Mouse (Mus musculus) heart, postnatal 0 days (tissue): ENCODE data around the gene Txnl4b. TPM values are rescaled to one million over a fixed set of nuclear protein-coding genes. Genes with fewer than 3 reads are reported as not detected.
A peak's percentile ranks its signal among the peaks of the same experiment; 100 is the strongest.

Experiments used
- ATAC-seq: fragments of 200-750 bp; cut with Nextera tagmentation; 2 replicates; pipeline ENCODE4 v1.8.0; 2017; ENCODE audit warnings: low read depth, moderate number of reproducible peaks, moderate library complexity; ENCODE audit not compliant: insufficient read depth
- DNase-seq: peaks from one replicate; pipeline ENCODE4 v3.0.0-alpha.2; 2016; ENCODE audit warnings: low spot score
- H3K27ac ChIP-seq: fragments of 300-500 bp; sonication (generic); 2 replicates; pipeline ENCODE4 v1.5.1; 2014; ENCODE audit warnings: low read depth, mild to moderate bottlenecking
- H3K27me3 ChIP-seq: fragments of 300-500 bp; sonication (generic); 2 replicates; pipeline ENCODE4 v1.6.1; 2014; ENCODE audit warnings: low read length, mixed read lengths; ENCODE audit not compliant: control insufficient read depth, insufficient read depth
- H3K36me3 ChIP-seq: fragments of 300-500 bp; sonication (generic); replicated peaks from 2 replicates; pipeline ENCODE4 v1.6.1; 2014; ENCODE audit warnings: low read length, mixed read lengths; ENCODE audit not compliant: control insufficient read depth, insufficient read depth
- H3K4me1 ChIP-seq: fragments of 300-500 bp; sonication (generic); 2 replicates; pipeline ENCODE4 v1.6.1; 2014; ENCODE audit warnings: antibody characterized with exemption; ENCODE audit not compliant: control insufficient read depth, insufficient read depth
- H3K4me2 ChIP-seq: fragments of 300-500 bp; sonication (generic); 2 replicates; pipeline ENCODE4 v1.6.1; 2014; ENCODE audit warnings: low read depth, mild to moderate bottlenecking, low read length, moderate library complexity
- H3K4me3 ChIP-seq: fragments of 300-500 bp; sonication (generic); 2 replicates; pipeline ENCODE4 v1.5.1; 2014; ENCODE audit warnings: low read depth, low read length
- H3K9ac ChIP-seq: fragments of 300-500 bp; sonication (generic); replicated peaks from 2 replicates; pipeline ENCODE4 v1.6.1; 2014; ENCODE audit warnings: low read depth, low read length, mixed read lengths
- H3K9me3 ChIP-seq: fragments of 300-500 bp; sonication (generic); replicated peaks from 2 replicates; pipeline ENCODE4 v1.6.1; 2016; ENCODE audit warnings: low read length; ENCODE audit not compliant: control insufficient read depth
- CTCF ChIP-seq: IDR thresholded peaks from 2 replicates; pipeline ENCODE4 v1.5.1; 2016; ENCODE audit warnings: antibody characterized with exemption, control low read depth, low read depth
- EP300 ChIP-seq: IDR thresholded peaks from 2 replicates; pipeline ENCODE4 v1.6.1; 2016; ENCODE audit warnings: antibody characterized with exemption, low read depth
- WGBS: fragments of 180-500 bp; shearing (Covaris S2); extraction: QIAGEN DNeasy Blood & Tissue Kit; methylation state at CpG from one replicate; pipeline ENCODE4 v1.1.7; 2014; 5-methylcytosine and 5-hydroxymethylcytosine counted together
- polyA plus RNA-seq: library from polyadenylated mRNA; unstranded; fragments of >200 nt; fragmentation: Nextera tagmentation; extraction: Ambion mirVana; gene quantifications from 2 replicates; pipeline ENCODE4 v1.2.1, GENCODE M21; 2015
- total RNA-seq: library from RNA; depleted of rRNA; stranded (reverse); fragments of >200 nt; gene quantifications from 2 replicates; pipeline ENCODE4 v1.2.3, GENCODE M21; 2014; ENCODE audit warnings: low replicate concordance; rRNA removed

Gene Txnl4b
- total and polyA plus RNA-seq, 2 experiments from 2014 or later, result 13.2 to 19.0 TPM

DNA sequence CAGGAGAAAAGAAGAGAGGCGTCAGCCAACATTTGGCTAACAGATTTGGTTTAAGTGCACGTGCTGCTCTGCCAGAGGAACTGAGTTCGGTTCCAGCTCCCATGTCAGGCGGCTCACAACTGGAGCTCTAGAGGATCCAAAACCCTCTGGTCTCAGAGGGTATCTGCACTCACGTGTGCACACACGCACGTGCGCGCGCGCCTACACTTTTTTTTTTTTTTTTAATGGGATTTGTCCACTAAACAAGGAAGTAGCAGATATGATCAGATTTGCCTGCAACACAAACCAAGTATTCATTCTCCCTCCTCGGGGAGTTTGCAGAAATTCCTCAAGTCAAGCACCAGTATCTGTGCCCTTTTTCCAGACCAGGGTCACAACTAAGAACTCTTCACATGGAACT is 42.0 kb downstream of the Txnl4b start:
- TF ChIP-seq EP300 (no peak), CTCF (no peak)
- peaks cover 22% of the 10 kb centered on the region for H3K36me3 ChIP-seq
- WGBS, result 12% methylated on average over 12 of the region's 12 CpGs
- peak overlapping the region; percentile 63 for H3K9ac ChIP-seq
- H3K4me3 ChIP-seq, result peak overlapping the region; percentile 69
- H3K4me2 ChIP-seq, result peak overlapping the region; percentile 90
- DNase-seq, result no peak
- H3K27ac ChIP-seq, result peak overlapping the region; percentile 99
- peaks cover 10% of the 10 kb centered on the region; the same call in 1 of the 2 replicates for H3K4me1 ChIP-seq
- H3K27me3 ChIP-seq, result no peaks in the 10 kb centered on the region
- ATAC-seq, result no peak
- H3K9me3 ChIP-seq, result no peaks in the 10 kb centered on the region

DNA sequence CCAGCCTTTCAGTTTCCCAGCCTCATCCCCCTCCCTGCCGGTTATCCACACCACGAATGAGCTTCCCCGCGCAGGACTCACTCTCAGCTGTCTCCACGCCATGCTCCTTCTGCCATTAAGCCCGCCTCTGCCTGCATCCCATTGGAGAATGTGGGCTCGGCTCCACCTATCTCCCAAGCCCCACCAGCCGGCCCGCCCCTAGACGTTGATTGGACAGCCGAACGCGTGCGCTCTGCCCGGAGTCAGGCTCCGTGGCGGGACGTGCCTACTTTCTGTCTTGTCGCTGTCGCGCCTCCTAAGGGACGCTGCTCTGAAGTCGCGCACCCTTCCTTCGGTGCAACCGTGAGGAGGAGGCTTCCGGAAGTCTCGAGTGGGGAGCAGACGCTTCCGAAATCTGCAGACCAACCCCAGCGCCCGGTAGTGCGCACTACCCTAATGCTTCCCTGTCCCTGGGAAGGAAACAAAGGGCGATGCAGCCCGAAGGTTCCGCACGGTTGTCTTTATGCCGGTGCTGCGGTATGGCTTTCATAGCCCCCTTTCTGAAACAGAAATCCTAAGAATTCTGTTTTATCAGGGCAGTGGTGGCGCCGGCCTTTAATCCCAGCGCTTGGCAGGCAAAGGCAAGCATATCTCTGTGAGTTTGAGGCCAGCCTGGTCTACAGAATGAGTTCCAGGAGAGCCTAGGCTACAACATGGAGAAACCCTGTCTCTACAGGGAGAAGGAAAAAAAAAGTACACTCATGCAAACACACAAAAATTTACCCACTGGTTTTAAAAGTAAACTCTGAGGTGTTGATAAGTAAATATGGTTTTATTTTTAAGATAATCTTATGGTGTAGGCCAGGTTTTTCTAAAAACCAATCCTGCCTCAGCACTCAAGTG is 42.8 kb downstream of the Txnl4b start, which contains the start of gene Dhodh:
Gene Dhodh, minus strand, starts transcription at position 403 of the 882 bp plus-strand sequence.
- Histone ChIP-seq H3K4me3 (peak within 1 kb of the TSS; percentile 69), H3K4me2 (peak within 1 kb of the TSS; percentile 90), H3K9ac (peak within 1 kb of the TSS; percentile 63), H3K27me3 (no peaks in the 10 kb centered on the region), H3K27ac (peak within 1 kb of the TSS; percentile 99), H3K4me1 (peaks cover 10% of the 10 kb centered on the region; the same call in 1 of the 2 replicates), H3K36me3 (peaks cover 14% of the 10 kb centered on the region), H3K9me3 (no peaks in the 10 kb centered on the region)
- ATAC-seq, result peak; percentile 97
- TF ChIP-seq EP300, result peak; percentile 69; the same call in 1 of the 2 replicates
- peak; percentile 21; the same call in 1 of the 2 replicates for TF ChIP-seq CTCF
- DNase-seq, result peak; percentile 94
- under 1% methylated on average over 42 of the region's 42 CpGs for WGBS

DNA sequence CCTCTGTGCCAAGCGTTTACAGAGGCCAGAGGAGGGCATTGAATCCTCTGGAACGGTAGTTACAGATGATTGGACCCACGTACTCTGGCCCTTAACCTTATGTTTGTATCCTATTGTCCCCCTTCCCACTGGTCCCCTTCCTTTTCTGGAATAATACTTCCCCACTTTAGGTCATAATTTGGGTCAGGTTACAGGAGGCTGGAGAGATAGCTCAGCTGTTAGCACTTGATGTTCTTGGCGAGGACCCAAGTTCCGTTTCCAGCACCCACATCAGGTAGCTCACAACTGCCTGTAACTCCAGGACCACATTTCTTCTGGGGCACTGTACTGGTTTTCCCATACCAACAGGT is 43.4 kb downstream of the Txnl4b start:
- no peaks in the 10 kb centered on the region for H3K27me3 ChIP-seq
- H3K4me3 ChIP-seq, result peak overlapping the region; percentile 69
- H3K4me1 ChIP-seq, result peaks cover 10% of the 10 kb centered on the region; the same call in 1 of the 2 replicates
- peaks cover 8% of the 10 kb centered on the region; the same call in 1 of the 2 replicates for H3K36me3 ChIP-seq
- TF ChIP-seq CTCF, result no peak
- TF ChIP-seq EP300, result no peak
- peak overlapping the region; percentile 63; the same call in 1 of the 2 replicates for H3K9ac ChIP-seq
- ATAC-seq (no peak), DNase-seq (peak; percentile 17)
- H3K4me2 ChIP-seq, result peak overlapping the region; percentile 90
- H3K9me3 ChIP-seq, result no peaks in the 10 kb centered on the region
- H3K27ac ChIP-seq, result peak overlapping the region; percentile 99
- 7% methylated on average over 5 of the region's 5 CpGs for WGBS

DNA sequence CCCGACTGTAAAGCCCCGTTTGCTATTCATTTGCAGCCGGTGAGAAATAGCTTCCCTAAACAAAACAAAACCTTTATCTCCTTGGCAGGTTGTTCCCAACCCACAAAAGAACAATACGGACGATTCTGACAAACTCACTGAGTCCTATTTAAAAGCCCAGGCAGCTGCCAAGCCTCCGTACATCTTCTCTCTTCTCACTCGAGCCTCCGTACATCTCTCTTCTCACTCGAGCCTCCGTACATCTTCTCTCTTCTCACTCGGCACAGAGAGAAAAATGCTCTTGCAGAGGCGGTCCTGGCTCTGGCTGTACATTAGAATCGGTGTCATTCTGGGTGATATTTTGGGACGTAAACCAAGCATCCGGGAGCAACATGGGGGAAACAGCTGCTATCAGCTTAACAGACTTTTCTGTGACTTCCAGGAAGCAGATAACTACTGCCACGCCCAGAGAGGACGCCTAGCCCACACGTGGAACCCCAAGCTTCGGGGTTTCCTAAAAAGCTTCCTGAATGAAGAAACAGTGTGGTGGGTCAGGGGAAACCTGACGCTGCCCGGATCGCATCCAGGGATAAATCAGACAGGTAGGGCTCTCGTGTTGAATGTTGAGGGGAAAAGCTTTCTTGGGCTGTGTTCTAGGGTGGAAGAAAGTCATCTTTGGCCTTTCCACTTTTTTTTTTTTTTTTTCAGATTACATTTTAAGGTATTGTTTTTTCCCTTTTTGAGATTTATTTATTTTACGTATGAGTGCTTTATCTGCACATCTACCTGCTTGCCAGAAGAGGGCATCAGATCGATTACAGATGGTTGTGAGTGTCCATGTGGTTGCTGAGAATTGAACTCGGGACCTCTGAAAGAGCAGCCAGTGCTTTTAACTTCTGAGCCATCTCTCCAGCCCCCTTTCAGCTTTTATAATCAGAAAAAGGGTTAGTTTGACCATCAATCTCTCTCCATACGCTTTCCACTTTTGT is 48.8 kb downstream of the Txnl4b start, which contains the start of gene Pkd1l3:
Gene Pkd1l3, plus strand, starts transcription at position 275 of the 968 bp plus-strand sequence.
- H3K4me1 ChIP-seq, result no peaks in the 10 kb centered on the region
- H3K4me3 ChIP-seq, result peak within 1 kb of the TSS; percentile 27
- H3K9me3 ChIP-seq, result no peaks in the 10 kb centered on the region
- no peaks in the 10 kb centered on the region for H3K27me3 ChIP-seq
- no peaks in the 10 kb centered on the region for H3K36me3 ChIP-seq
- no peak within 1 kb of the TSS for H3K9ac ChIP-seq
- no peak for DNase-seq
- WGBS, result 38% methylated on average over 27 of the region's 27 CpGs
- TF ChIP-seq EP300 (no peak), CTCF (no peak)
- no peak within 1 kb of the TSS for H3K27ac ChIP-seq
- no peak for ATAC-seq
- peak within 1 kb of the TSS; percentile 54 for H3K4me2 ChIP-seq

DNA sequence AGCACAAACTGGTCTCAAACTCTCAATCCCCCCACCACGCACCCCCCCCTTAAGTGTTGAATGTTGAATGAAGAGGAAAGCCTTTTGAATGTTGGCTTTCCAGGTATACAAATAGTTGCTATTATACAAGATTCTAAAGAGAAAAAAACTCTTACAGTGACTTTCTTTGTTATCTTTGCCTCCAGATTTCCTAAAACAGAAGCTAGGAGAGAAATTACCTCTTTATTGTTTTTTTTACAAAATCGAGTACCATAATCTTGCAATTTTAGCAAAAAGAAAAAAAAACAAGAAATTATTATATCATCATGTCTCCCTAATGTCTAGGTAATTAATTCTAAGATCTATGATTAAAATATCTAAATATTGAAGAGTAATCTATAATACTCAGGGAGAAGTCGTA is 49.9 kb downstream of the Txnl4b start:
- no peaks in the 10 kb centered on the region for H3K4me1 ChIP-seq
- DNase-seq (no peak), ATAC-seq (no peak)
- no peak overlapping the region for H3K9ac ChIP-seq
- no peak overlapping the region for H3K4me2 ChIP-seq
- no peak overlapping the region for H3K27ac ChIP-seq
- no peak for TF ChIP-seq EP300
- no peak for TF ChIP-seq CTCF
- 76% methylated on average over 3 of the region's 3 CpGs for WGBS
- no peak overlapping the region for H3K4me3 ChIP-seq
- no peaks in the 10 kb centered on the region for H3K27me3 ChIP-seq
- no peaks in the 10 kb centered on the region for H3K36me3 ChIP-seq
- H3K9me3 ChIP-seq, result no peaks in the 10 kb centered on the region

Other genes with a start within 250 kb of the Txnl4b start
- gene Pmfbp1, start 71.9 kb upstream of the Txnl4b start, total RNA-seq, result not detected in 2 replicates
- not detected in 2 replicates for gene Pmfbp1, start 71.9 kb upstream of the Txnl4b start, polyA plus RNA-seq
- gene Dhx38, start within 50 bp of the Txnl4b start, total RNA-seq, result 10.8 and 21.9 TPM in 2 replicates
- gene Dhx38, start within 50 bp of the Txnl4b start, polyA plus RNA-seq, result 6.8 and 7.3 TPM in 2 replicates
- 2.0 TPM in 2 replicates for gene Hp, start 13.3 kb downstream of the Txnl4b start, total RNA-seq
- 1.2 and 3.6 TPM in 2 replicates for gene Hp, start 13.3 kb downstream of the Txnl4b start, polyA plus RNA-seq
- 47.8 and 77.9 TPM in 2 replicates for gene Dhodh, start 42.8 kb downstream of the Txnl4b start, total RNA-seq
- 25.7 and 26.4 TPM in 2 replicates for gene Dhodh, start 42.8 kb downstream of the Txnl4b start, polyA plus RNA-seq
- 0.15 TPM in 1 of 2 replicates, not detected in the other for gene Pkd1l3, start 48.6 kb downstream of the Txnl4b start, total RNA-seq
- 0.01 TPM in 1 of 2 replicates, not detected in the other for gene Pkd1l3, start 48.6 kb downstream of the Txnl4b start, polyA plus RNA-seq
- gene Ist1, start 127.4 kb downstream of the Txnl4b start, total RNA-seq, result 65.3 and 69.7 TPM in 2 replicates
- gene Ist1, start 127.4 kb downstream of the Txnl4b start, polyA plus RNA-seq, result 70.5 and 73.2 TPM in 2 replicates
- 14.8 and 21.4 TPM in 2 replicates for gene Zfp821, start 139.7 kb downstream of the Txnl4b start, total RNA-seq
- gene Zfp821, start 139.7 kb downstream of the Txnl4b start, polyA plus RNA-seq, result 11.6 and 12.2 TPM in 2 replicates
- gene Atxn1l, start 171.8 kb downstream of the Txnl4b start, total RNA-seq, result 12.6 and 13.8 TPM in 2 replicates
- 2.4 and 3.3 TPM in 2 replicates for gene Atxn1l, start 171.8 kb downstream of the Txnl4b start, polyA plus RNA-seq
- 23.7 and 24.6 TPM in 2 replicates for gene Ap1g1, start 212.7 kb downstream of the Txnl4b start, total RNA-seq
- 13.5 and 14.4 TPM in 2 replicates for gene Ap1g1, start 212.7 kb downstream of the Txnl4b start, polyA plus RNA-seq